Mouse (Mus musculus) layer of hippocampus, adult 9-10 months (tissue): ENCODE measurements at regions not wholly inside any gene's neighbourhood (a gene's known extent, or its start where the extent isn't known, plus 50 kb on each side); places are given as distances from the start of the nearest gene placed in this dataset.

Source experiments
- DNase-seq: peaks from one replicate; pipeline ENCODE4 v3.0.0; 2022; ENCODE audit warnings: low spot score

DNA sequence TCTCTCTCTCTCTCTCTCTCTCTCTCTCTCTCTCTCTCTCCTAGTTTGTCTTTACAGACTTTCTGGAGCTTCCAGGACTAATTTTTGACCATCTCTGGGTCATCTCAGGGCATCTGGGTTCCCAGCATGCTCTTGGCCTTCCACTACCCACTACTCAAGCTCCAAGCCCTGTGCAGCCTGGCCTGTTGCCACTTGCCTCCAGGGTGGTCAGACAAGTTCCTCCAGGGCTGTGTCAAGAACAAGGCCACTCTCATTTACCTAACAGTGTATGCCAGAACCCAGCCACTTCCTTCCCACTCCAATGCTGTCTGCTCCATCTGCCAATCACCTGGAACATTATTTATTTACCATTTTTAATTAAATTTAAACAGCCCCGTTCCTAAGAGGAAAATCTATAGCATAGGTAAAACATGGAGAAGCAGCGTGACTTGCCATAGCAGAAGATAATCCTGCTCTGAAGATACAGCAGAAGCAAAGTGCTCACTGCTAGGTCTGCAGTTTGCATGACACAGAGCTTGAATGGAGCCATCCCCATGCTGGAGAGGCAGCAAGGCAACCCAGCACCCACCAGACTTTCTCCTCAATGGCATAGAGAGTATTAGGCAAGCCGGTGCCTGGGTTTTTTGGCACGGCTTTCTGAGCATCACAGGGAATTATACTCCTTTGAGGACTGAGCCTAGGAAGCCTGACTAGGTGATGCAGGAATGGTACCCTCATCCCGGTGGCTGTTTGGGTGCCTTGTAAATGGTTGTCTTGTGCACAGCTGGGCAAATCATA is 54.0 kb downstream of the Foxi1 start:
- no peak for DNase-seq

DNA sequence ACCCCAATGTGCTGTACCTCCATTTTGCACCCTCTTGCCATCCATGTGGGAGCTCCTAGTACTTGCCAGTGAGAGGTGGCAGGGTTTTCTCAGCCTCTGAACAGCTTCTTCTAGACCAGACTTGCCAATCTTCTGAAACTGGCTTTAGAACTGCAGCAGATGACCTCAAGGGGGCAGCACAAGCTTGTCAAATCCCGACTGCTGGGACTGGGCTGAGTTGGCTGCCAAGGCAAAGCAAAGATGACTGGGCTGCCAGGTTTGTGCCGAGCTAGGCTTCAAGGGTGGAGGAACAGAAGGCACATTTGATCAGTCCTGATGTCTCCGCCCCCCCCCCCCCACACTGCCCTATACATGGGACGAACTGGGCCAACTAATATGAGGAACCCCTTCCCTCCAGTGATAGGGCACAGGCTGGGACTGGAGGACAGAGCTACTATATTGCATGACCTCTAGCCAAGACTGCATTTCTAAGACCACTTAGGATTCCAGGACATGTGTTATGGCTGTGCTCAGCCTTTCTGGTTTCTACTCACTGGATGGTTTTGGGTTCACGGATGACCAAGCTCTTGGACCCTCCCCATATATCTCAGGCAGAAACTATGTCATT is 51.1 kb upstream of the 4930469K13Rik start:
- DNase-seq, result peak; percentile 90
